Mouse (Mus musculus) intestine, embryonic 15.5 days (tissue): ENCODE data around the gene Ssb. TPM values are rescaled to one million over a fixed set of nuclear protein-coding genes. Genes with fewer than 3 reads are reported as not detected.
"Not testable (repeated sequence)": the region's sequence is repeated elsewhere in the genome, so short reads cannot be mapped to it uniquely, and the experiment has no call there.

Experiments
- ATAC-seq: fragments of 200-750 bp; cut with Nextera tagmentation; 2 replicates; pipeline ENCODE4 v1.8.0; 2017; ENCODE audit warnings: moderate TSS enrichment, moderate library complexity
- H3K27ac ChIP-seq: fragments of 300-500 bp; sonication (generic); 2 replicates; pipeline ENCODE4 v1.5.1; 2015; ENCODE audit warnings: mild to moderate bottlenecking, inconsistent platforms
- H3K27me3 ChIP-seq: fragments of 300-500 bp; sonication (generic); replicated peaks from 2 replicates; pipeline ENCODE4 v1.6.1; 2015; ENCODE audit warnings: inconsistent platforms
- H3K36me3 ChIP-seq: fragments of 300-500 bp; sonication (generic); 2 replicates; pipeline ENCODE4 v1.6.1; 2015; ENCODE audit warnings: inconsistent platforms
- H3K4me1 ChIP-seq: fragments of 300-500 bp; sonication (generic); replicated peaks from 2 replicates; pipeline ENCODE4 v1.6.1; 2015; ENCODE audit warnings: inconsistent platforms
- H3K4me2 ChIP-seq: fragments of 300-500 bp; sonication (generic); replicated peaks from 2 replicates; pipeline ENCODE4 v1.6.1; 2015; ENCODE audit warnings: mild to moderate bottlenecking, inconsistent platforms
- H3K4me3 ChIP-seq: fragments of 300-500 bp; sonication (generic); replicated peaks from 2 replicates; pipeline ENCODE4 v1.5.1; 2015; ENCODE audit warnings: inconsistent platforms
- H3K9ac ChIP-seq: fragments of 300-500 bp; sonication (generic); 2 replicates; pipeline ENCODE4 v1.6.1; 2015; ENCODE audit warnings: inconsistent platforms
- H3K9me3 ChIP-seq: fragments of 300-500 bp; sonication (generic); 2 replicates; pipeline ENCODE4 v1.6.1; 2016; ENCODE audit warnings: inconsistent platforms
- WGBS: fragments of 180-500 bp; shearing (Covaris S2); methylation state at CpG from one replicate; pipeline ENCODE4 v1.1.7; 2015; 5-methylcytosine and 5-hydroxymethylcytosine counted together
- polyA plus RNA-seq: library from polyadenylated mRNA; unstranded; fragments of >200 nt; fragmentation: Nextera tagmentation; extraction: Ambion mirVana; gene quantifications from 2 replicates; pipeline ENCODE4 v1.2.1, GENCODE M21; 2015

Ssb gene
- polyA plus RNA-seq, 1 experiment from 2014 or later = 358 TPM

DNA sequence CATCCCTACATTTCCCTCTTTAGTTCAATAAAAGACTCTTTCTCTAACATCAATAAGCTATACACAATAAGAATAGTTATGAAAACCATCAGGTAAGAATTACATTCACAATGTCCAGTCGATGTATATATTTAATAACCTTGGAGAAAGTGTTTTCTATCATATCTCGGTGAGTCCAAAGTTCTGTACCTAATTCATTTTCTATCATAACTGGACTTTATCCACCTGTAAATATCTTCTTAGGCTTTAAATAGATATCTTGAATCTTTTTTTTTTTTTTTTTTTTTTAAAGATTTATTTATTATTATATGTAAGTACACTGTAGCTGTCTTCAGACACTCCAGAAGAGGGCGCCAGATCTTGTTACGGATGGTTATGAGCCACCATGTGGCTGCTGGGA lies 46.0 kb downstream of the Ssb start:
- not testable (repeated sequence) for H3K27me3 ChIP-seq, ATAC-seq, H3K4me2 ChIP-seq, H3K4me1 ChIP-seq, H3K9me3 ChIP-seq, H3K36me3 ChIP-seq, H3K27ac ChIP-seq, H3K4me3 ChIP-seq, H3K9ac ChIP-seq
- WGBS = 88% methylated on average over 4 of the region's 4 CpGs

DNA sequence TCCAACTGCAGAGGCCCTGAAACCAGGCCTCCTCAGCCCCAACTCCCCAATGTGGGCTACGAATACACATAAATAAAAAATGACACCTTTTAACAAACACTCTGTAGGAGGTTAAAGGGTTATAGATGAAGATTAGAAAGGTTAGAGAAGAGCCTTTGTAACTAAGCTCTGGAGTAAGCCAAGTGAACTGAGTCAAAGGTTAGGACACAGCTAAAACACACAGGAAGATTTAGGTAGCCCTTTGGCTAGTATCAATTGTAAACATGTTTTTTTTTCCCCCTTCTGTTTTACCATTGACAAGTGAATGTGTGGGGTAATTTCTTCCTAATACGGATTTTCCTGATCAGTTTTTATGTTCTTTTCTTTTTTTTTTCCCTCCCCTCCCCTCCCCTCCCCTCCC lies 51.4 kb downstream of the Ssb start:
- Histone ChIP-seq H3K4me1 (no peaks in the 10 kb centered on the region), H3K27ac (no peak overlapping the region), H3K4me3 (no peak overlapping the region), H3K27me3 (no peaks in the 10 kb centered on the region), H3K9ac (no peak overlapping the region), H3K9me3 (no peaks in the 10 kb centered on the region), H3K4me2 (no peak overlapping the region), H3K36me3 (peaks cover 5% of the 10 kb centered on the region; the same call in 1 of the 2 replicates)
- 55% methylated on average over 2 of the region's 2 CpGs for whole genome bisulfite sequencing
- no peak for ATAC-seq

- no peak; the same call in 1 of the 2 replicates for ATAC-seq
- H3K9ac ChIP-seq = no peak overlapping the region
- no peak overlapping the region for H3K4me2 ChIP-seq
- no peaks in the 10 kb centered on the region for H3K9me3 ChIP-seq
- no peaks in the 10 kb centered on the region for H3K4me1 ChIP-seq
- WGBS = 87% methylated on average over 3 of the region's 3 CpGs
- peaks cover 7% of the 10 kb centered on the region; the same call in 1 of the 2 replicates for H3K36me3 ChIP-seq
- no peaks in the 10 kb centered on the region for H3K27me3 ChIP-seq
- no peak overlapping the region for H3K4me3 ChIP-seq
- H3K27ac ChIP-seq = no peak overlapping the region
These were observed 55.9 kb downstream of the Ssb start for GRCm38 (mm10) chr2:69917301-69917700.

Other genes with a start within 250 kb of the Ssb start
- gene Bbs5, start 214.4 kb upstream of the Ssb start, polyA plus RNA-seq = 10.4 and 15.8 TPM in 2 replicates
- 0.09 and 0.34 TPM in 2 replicates for gene Klhl41, start 191.4 kb upstream of the Ssb start, polyA plus RNA-seq
- 11.6 and 12.3 TPM in 2 replicates for gene Fastkd1, start 148.0 kb upstream of the Ssb start, polyA plus RNA-seq
- gene Ppig, start 139.0 kb upstream of the Ssb start, polyA plus RNA-seq = 122 and 151 TPM in 2 replicates
- 1.4 and 1.5 TPM in 2 replicates for gene Ccdc173, start 72.0 kb upstream of the Ssb start, polyA plus RNA-seq
- 22.8 and 23.1 TPM in 2 replicates for gene Phospho2, start 71.9 kb upstream of the Ssb start, polyA plus RNA-seq
- 33.3 and 37.2 TPM in 2 replicates for gene Klhl23, start 39.6 kb upstream of the Ssb start, polyA plus RNA-seq
- 39.8 and 41.2 TPM in 2 replicates for gene Mettl5, start 24.1 kb downstream of the Ssb start, polyA plus RNA-seq
- gene Ubr3, start 35.7 kb downstream of the Ssb start, polyA plus RNA-seq = 10.5 and 10.9 TPM in 2 replicates
- gene Myo3b, start 177.6 kb downstream of the Ssb start, polyA plus RNA-seq = 0.13 and 0.21 TPM in 2 replicates